Mouse (Mus musculus): ENCODE results near the gene Ckap2.
A peak's percentile ranks its signal among the peaks of the same experiment; 100 is the strongest.
"Not testable (repeated sequence)": the region's sequence is repeated elsewhere in the genome, so short reads cannot be mapped to it uniquely, and the experiment has no call there.

The Ckap2 gene

DNA sequence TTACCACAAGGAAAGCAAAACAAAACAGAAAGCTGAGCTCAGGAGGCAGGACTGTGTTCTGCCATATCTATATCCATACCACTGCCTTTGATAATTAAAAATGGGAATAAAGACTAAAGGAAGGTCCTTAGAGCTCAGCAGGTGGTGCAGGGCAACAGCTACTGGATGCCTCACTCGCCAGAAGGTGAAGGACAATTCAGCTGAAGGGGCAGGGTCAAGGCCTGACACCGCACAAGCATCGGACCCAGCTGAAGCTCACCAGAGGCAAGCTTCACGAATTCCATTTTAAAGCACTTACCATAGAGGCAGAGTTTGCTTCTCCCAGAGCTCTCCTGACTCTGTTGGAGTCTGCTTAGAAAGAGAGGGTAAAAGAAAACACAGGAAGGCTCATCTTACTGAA lies 43.0 kb downstream of the Ckap2 start:
- Histone ChIP-seq H3K4me1 (replicated peaks; ENCODE audit: low read depth, low read length) (peaks cover 16% of the 10 kb centered on the region), H3K4me3 (replicated peaks; ENCODE audit: low read length) (no peak overlapping the region), H3K27me3 (ENCODE audit: insufficient read depth, low read length) (no peaks in the 10 kb centered on the region), H3K9me3 (ENCODE audit: low read length) (peaks cover 12% of the 10 kb centered on the region), H3K36me3 (ENCODE audit: insufficient read depth, low read length) (no peaks in the 10 kb centered on the region)
- TF ChIP-seq CTCF (conservative IDR thresholded peaks at IDR 0.05; ENCODE audit: low read length) = no peak

DNA sequence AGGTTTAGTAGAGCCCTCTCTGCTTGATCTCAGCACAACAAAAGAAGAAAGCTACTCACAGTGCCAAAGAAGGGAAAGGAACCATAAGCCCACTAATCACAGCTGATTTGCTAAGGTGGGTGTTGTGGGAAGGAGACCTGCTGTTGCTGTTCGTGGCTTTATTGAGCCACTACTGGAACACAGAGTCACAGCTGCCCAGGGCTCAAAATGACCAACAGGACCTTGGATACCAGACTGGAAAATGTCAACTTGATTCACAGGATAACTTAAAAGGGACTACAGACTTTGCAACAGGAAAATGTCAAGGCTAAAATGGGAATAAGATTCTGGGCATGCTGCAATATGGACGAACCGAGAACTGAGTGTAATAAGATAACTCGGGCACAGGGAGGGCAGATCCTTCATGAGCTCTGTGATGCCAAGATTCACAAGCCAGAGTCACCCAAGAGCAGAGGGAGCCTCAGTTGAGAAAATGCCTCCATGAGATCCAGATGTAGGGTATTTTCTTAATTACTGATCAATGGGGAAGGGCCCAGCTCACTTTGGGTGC lies 43.7 kb downstream of the Ckap2 start:
- Histone ChIP-seq H3K9me3 (ENCODE audit: low read length) (peaks cover 12% of the 10 kb centered on the region), H3K36me3 (ENCODE audit: insufficient read depth, low read length) (no peaks in the 10 kb centered on the region), H3K4me1 (replicated peaks; ENCODE audit: low read depth, low read length) (peaks cover 13% of the 10 kb centered on the region), H3K27me3 (ENCODE audit: insufficient read depth, low read length) (no peaks in the 10 kb centered on the region), H3K4me3 (replicated peaks; ENCODE audit: low read length) (no peak overlapping the region)
- TF ChIP-seq POU5F1 (IDR thresholded peaks at IDR 0.05; ENCODE audit: borderline replicate concordance, low read length) (no peak), NANOG (IDR thresholded peaks at IDR 0.05; ENCODE audit: borderline replicate concordance, low read length) (no peak), CTCF (conservative IDR thresholded peaks at IDR 0.05; ENCODE audit: low read length) (no peak)

DNA sequence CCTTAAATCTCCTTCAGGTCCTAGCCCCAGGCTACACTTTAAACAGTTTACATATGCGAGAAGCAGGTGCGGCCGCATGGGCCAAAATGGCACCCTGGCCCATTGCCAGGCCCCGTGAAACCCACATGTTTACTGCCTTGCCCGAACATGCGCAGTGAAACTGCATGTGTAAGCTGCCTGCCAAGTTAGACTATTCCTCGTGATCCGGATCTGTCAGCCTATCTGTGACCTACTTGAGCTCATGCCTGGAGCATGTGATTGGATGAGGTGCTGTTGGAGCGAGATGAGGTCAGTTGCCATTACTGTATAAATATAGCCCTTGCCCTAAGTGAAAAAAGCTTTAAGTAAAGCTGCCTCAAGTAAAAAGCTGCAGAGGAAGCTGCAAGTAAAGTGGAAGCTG lies 49.2 kb downstream of the Ckap2 start:
- peaks cover 42% of the 10 kb centered on the region for H3K9me3 ChIP-seq (ENCODE audit: low read length)

DNA sequence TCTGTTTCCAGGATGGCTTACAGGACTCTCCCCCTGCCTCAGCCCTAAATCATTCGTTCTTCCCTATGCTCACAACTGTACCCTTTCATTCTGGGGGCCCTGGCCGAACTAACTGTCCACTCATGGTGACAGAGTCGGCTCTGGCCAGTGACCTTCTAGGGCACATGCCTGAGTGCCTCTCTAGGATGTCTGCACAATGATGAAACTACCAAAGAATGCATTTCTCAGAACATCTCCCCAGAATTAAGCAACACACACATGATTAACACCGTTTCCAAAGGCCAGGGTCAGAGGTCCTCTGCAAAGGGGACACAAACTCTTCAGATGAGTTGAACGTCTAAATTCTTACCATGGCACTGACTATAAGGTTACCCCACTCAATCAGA lies 50.9 kb downstream of the Ckap2 start:
- Histone ChIP-seq H3K4me3 (replicated peaks; ENCODE audit: low read length) (no peak overlapping the region), H3K36me3 (ENCODE audit: insufficient read depth, low read length) (no peaks in the 10 kb centered on the region), H3K9me3 (ENCODE audit: low read length) (peaks cover 33% of the 10 kb centered on the region), H3K27me3 (ENCODE audit: insufficient read depth, low read length) (no peaks in the 10 kb centered on the region), H3K4me1 (replicated peaks; ENCODE audit: low read depth, low read length) (no peaks in the 10 kb centered on the region)
- TF ChIP-seq NANOG (IDR thresholded peaks at IDR 0.05; ENCODE audit: borderline replicate concordance, low read length) (no peak), POU5F1 (IDR thresholded peaks at IDR 0.05; ENCODE audit: borderline replicate concordance, low read length) (no peak), CTCF (conservative IDR thresholded peaks at IDR 0.05; ENCODE audit: low read length) (no peak)

More for the DNA sequence above, 49.2 kb downstream of the Ckap2 start:
- not testable (repeated sequence) for H3K27me3 ChIP-seq (ENCODE audit: insufficient read depth, low read length); H3K4me1 ChIP-seq (replicated peaks; ENCODE audit: low read depth, low read length); H3K4me3 ChIP-seq (replicated peaks; ENCODE audit: low read length); H3K36me3 ChIP-seq (ENCODE audit: insufficient read depth, low read length)

DNA sequence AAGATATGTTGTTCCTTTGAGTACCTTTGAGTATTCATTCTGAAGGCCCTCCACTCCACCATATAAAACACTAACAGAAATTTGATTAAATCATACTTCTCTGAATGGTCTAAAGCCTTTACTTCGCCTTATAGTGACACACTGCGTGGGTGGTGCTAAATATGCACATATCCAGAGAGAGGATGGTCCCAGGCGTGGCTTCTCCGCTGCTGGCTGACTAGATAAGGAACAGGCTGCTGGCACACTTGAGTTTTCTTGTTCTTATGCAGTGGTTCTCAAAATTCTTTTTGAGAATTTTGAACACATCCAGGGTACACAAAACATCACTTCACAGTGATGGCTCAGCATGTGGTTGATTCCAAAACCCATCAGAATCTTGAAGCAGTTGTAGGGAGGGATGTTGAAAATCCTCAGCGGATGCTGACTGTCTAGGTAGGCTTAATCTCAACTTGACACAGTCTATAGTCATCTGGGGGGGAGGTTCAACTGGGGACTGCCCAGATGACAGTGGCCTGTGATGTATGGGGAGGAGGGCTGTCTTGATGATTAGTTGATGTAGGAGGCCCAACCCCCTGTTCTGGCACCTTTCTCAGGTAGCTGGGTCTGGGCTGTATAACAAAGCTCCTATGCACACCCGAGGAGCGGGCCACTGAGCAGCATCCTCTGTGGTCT lies 51.4 kb downstream of the Ckap2 start:
- TF ChIP-seq POU5F1 (IDR thresholded peaks at IDR 0.05; ENCODE audit: borderline replicate concordance, low read length) (no peak), NANOG (IDR thresholded peaks at IDR 0.05; ENCODE audit: borderline replicate concordance, low read length) (no peak), CTCF (conservative IDR thresholded peaks at IDR 0.05; ENCODE audit: low read length) (no peak)
- Histone ChIP-seq H3K4me1 (replicated peaks; ENCODE audit: low read depth, low read length) (no peaks in the 10 kb centered on the region), H3K36me3 (ENCODE audit: insufficient read depth, low read length) (no peaks in the 10 kb centered on the region), H3K27me3 (ENCODE audit: insufficient read depth, low read length) (no peaks in the 10 kb centered on the region), H3K9me3 (ENCODE audit: low read length) (peaks cover 30% of the 10 kb centered on the region), H3K4me3 (replicated peaks; ENCODE audit: low read length) (no peak overlapping the region)

DNA sequence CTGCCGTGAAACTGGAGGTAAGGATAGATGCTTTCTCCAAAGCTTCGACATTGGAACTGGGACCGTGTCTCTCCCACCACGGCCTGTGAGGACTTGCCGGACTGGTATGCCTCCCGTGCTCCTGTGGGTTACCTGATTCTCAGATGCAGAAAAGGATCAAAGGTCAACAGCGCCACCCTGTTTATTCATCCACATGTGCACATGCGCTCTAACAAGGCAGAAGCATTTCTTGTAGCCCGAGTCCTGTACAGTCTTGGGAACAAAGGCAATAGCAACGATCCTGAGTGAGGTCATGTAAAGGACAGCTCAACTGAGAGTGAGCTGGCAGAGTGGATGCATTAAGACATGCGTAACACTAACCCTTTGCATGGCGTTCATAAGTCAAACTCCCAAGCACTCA lies 53.6 kb downstream of the Ckap2 start:
- Histone ChIP-seq H3K9me3 (ENCODE audit: low read length) (peaks cover 30% of the 10 kb centered on the region), H3K36me3 (ENCODE audit: insufficient read depth, low read length) (no peaks in the 10 kb centered on the region), H3K4me3 (replicated peaks; ENCODE audit: low read length) (no peak overlapping the region), H3K4me1 (replicated peaks; ENCODE audit: low read depth, low read length) (no peaks in the 10 kb centered on the region), H3K27me3 (ENCODE audit: insufficient read depth, low read length) (no peaks in the 10 kb centered on the region)
- TF ChIP-seq NANOG (IDR thresholded peaks at IDR 0.05; ENCODE audit: borderline replicate concordance, low read length) (no peak), CTCF (conservative IDR thresholded peaks at IDR 0.05; ENCODE audit: low read length) (no peak)

DNA sequence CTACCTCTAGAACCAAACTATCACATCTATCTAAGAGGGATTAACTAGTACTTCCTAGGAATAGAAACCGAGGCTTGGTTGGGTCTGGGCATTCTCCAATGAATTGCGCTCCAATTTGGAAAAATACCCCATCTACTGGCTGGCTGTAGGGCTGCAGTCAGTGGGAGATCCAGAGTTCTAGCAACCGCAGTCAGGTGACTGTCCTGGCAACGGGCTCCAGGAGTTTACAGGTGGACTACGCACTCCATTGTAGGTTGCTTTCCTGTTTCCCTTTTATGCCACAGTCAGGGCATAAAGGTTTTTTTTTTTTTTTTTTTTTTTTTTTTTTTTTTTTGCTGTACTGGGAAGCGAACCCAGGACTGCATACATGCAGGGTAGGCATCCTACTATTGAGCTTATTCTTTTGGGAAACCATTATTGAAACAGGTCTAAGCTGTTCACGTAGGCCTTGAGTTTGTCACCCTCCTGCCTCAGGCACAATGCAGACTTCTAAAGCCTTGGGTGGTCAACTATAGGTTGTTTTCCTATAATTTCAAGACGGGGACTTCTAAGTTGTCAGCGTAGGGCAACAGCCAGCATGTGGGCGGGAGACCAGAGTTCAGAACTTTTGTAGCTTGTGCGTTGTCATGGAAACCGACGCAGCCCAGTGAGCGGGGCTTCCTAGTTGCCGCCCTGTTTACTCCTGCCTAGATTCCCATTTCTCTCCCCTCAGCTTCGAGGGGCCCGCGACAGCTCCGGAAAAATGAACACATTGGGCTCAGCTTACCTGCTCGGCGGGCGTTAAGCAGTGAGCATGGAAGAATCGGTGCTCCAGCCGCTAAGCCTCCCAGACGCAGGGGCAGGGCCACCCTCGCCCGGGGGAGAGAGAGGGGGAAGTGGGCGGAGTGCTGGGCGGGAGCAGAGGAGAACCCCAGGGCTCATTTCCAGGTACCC lies 61.1 kb downstream of the Ckap2 start, which contains the start of gene Nek5:
Gene Nek5, minus strand, starts transcription at position 834 of the 933 bp plus-strand sequence.
- TF ChIP-seq CTCF (conservative IDR thresholded peaks at IDR 0.05; ENCODE audit: low read length) (peak; percentile 71), NANOG (IDR thresholded peaks at IDR 0.05; ENCODE audit: borderline replicate concordance, low read length) (no peak), POU5F1 (IDR thresholded peaks at IDR 0.05; ENCODE audit: borderline replicate concordance, low read length) (no peak)
- Histone ChIP-seq H3K4me1 (replicated peaks; ENCODE audit: low read depth, low read length) (peaks cover 16% of the 10 kb centered on the region), H3K27me3 (ENCODE audit: insufficient read depth, low read length) (no peaks in the 10 kb centered on the region), H3K36me3 (ENCODE audit: insufficient read depth, low read length) (no peaks in the 10 kb centered on the region), H3K4me3 (replicated peaks; ENCODE audit: low read length) (peak within 1 kb of the TSS; percentile 81), H3K9me3 (ENCODE audit: low read length) (no peaks in the 10 kb centered on the region)

Data from E14TG2a.4 (cell line).